Mouse (Mus musculus): Measurements from ENCODE around the gene Npb. TPM values are rescaled to one million over a fixed set of nuclear protein-coding genes. Genes with fewer than 3 reads are reported as not detected.

Npb gene
- polyA plus RNA-seq, 1 experiment from 2014 or later, result 13.0 TPM

DNA sequence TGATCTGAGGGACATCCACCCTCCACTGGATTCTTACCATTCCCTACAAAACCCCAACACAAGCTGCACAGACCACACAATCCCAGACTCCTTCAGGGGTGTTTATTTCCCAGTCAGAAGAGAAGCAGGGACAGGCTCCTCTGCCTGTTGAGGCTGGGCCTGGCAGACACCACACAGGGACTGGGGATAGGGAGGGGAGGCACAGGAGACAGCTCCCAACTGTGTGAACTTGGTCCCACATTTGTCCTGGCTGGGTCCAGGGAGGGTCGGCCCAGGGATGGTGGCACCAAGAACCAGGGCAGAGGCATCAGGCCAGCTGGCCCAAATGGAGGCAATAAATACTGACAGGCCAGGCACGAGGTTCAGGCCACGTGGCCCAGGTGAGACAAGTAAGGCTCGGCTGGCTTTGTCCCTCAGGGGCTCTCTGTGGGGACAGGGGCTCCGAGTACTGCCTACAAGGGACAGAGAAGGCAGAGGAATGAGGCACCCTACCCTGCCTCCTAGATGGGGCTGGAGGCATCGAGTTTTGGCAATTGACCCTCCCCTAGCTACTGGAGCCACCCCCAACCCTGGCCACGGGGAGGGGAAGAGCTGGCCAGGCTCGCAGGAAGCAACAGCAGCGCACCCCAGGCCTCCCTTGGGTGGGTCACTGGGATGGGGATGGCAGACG is 30.1 kb upstream of the Npb start:
- Histone ChIP-seq H3K27me3 (ENCODE audit: control insufficient read depth, insufficient read depth, low read length) (no peaks in the 10 kb centered on the region), H3K9ac (replicated peaks; ENCODE audit: low read depth, low read length) (no peak overlapping the region), H3K4me2 (replicated peaks; ENCODE audit: low read depth, low read length) (no peak overlapping the region), H3K4me3 (ENCODE audit: low read depth, low read length) (no peak overlapping the region), H3K9me3 (ENCODE audit: control insufficient read depth, low read depth, low read length) (no peaks in the 10 kb centered on the region), H3K27ac (ENCODE audit: low read length) (no peak overlapping the region), H3K36me3 (ENCODE audit: control insufficient read depth, insufficient read depth, low read length) (peaks cover 29% of the 10 kb centered on the region), H3K4me1 (ENCODE audit: control insufficient read depth, insufficient read depth, low read length) (peaks cover 22% of the 10 kb centered on the region)
- WGBS, result 77% methylated on average over 10 of the region's 10 CpGs
- ATAC-seq (ENCODE audit: insufficient number of reproducible peaks, insufficient read depth, low FRiP score, low read depth), result no peak

DNA sequence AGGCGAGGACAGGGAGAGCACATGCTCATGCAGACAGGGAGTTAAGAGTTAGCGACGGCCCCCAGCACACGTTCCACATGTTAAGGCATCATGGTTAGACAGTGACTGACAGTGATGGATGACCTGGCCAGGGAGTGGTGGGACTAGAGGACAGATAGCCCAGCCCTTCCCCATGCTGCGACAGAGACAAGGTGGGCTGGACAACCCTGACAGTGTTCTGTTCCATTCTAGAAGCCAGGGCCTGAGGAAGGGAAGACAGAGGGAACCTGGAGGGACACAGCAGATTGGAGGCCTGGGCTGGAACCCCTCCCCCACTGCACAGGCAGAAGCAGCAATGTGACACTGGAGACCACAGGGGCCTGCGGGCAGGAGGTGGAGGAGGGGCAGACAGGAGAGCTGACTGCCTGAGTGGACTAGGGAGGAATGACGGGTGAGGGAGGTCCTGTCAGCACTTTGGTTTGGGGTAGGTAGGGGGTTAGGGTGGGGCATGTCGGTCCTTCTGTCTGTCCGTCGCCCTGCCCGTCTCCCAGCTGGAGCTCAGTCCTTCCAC is 29.5 kb upstream of the Npb start:
- no peak for ATAC-seq (ENCODE audit: insufficient number of reproducible peaks, insufficient read depth, low FRiP score, low read depth)
- 74% methylated on average over 11 of the region's 11 CpGs for WGBS
- no peak overlapping the region for H3K4me2 ChIP-seq (replicated peaks; ENCODE audit: low read depth, low read length)
- H3K9me3 ChIP-seq (ENCODE audit: control insufficient read depth, low read depth, low read length), result 0 out of 2 replicates have a peak, but pooled peaks cover under 1% of the 10 kb centered on the region
- H3K4me1 ChIP-seq (ENCODE audit: control insufficient read depth, insufficient read depth, low read length), result peaks cover 22% of the 10 kb centered on the region
- no peak overlapping the region for H3K4me3 ChIP-seq (ENCODE audit: low read depth, low read length)
- H3K27me3 ChIP-seq (ENCODE audit: control insufficient read depth, insufficient read depth, low read length), result no peaks in the 10 kb centered on the region
- H3K27ac ChIP-seq (ENCODE audit: low read length), result no peak overlapping the region
- H3K9ac ChIP-seq (replicated peaks; ENCODE audit: low read depth, low read length), result no peak overlapping the region
- peaks cover 29% of the 10 kb centered on the region for H3K36me3 ChIP-seq (ENCODE audit: control insufficient read depth, insufficient read depth, low read length)

DNA sequence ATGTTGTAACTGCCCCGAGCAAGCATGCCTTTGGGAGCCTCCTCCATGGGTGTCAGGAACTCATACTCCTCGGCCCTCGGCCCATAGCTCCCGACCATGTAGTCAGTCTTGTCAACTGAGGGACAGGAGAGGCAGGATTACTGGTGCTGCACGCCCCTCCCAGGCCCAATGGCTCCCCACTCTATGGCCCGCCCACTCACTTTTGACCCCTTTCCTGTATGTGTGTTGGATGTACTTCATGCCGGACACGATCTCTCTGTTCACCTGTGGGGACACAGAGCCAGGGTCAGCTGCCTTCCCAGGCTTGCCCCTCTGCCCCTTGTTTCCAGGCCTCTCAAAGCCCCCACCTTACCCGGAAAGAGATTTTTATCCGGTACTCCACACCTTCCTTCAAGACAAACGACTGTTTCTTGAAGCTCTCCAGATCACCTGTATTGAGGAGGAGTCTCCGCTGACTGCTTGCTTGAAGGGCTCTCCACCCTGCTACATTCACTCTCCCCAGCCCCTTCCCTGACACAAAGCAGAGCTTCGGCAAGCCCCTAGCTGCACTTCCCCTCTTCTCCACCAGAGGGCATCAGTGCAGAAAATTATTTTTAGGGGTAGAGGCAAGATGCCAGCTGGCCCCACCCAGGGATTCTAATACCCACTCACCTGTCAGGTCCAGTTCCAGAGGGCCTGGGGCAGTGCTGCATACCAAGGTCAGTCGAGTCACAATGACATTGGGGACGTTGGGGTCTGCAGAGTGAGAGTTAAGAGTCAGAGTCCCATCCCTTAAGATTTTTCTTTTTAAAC is 28.8 kb upstream of the Npb start:
- Histone ChIP-seq H3K27ac (ENCODE audit: low read length) (peak overlapping the region; percentile 94; the same call in 1 of the 2 replicates), H3K4me2 (replicated peaks; ENCODE audit: low read depth, low read length) (peak overlapping the region; percentile 95), H3K27me3 (ENCODE audit: control insufficient read depth, insufficient read depth, low read length) (no peaks in the 10 kb centered on the region), H3K9me3 (ENCODE audit: control insufficient read depth, low read depth, low read length) (0 out of 2 replicates have a peak, but pooled peaks cover 3% of the 10 kb centered on the region), H3K36me3 (ENCODE audit: control insufficient read depth, insufficient read depth, low read length) (peaks cover 29% of the 10 kb centered on the region), H3K4me3 (ENCODE audit: low read depth, low read length) (peak overlapping the region; percentile 91), H3K4me1 (ENCODE audit: control insufficient read depth, insufficient read depth, low read length) (peaks cover 18% of the 10 kb centered on the region), H3K9ac (replicated peaks; ENCODE audit: low read depth, low read length) (peak overlapping the region; percentile 2; the same call in 1 of the 2 replicates)
- WGBS, result 51% methylated on average over 15 of the region's 15 CpGs
- ATAC-seq (ENCODE audit: insufficient number of reproducible peaks, insufficient read depth, low FRiP score, low read depth), result no peak

DNA sequence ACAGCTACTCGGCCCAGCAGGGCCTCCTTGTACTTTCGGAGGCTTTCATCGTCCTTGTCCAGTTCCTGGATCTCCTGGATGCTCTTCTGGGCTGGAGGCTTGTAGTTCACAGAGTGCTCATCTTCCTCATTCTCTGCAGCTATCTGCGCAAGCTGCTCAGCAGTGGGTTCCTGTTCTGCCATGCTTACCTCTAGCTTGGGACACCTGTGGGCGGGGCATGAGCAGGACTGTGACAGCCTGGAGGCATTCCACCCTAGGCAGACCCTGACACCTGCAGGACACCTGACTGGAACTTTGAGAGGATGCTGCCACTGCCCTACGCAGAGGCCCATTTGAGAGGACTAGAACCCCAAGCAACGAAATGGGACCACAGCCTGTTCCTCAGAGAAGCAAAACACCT is 28.1 kb upstream of the Npb start:
- WGBS, result 48% methylated on average over 7 of the region's 7 CpGs
- no peak for ATAC-seq (ENCODE audit: insufficient number of reproducible peaks, insufficient read depth, low FRiP score, low read depth)
- H3K9ac ChIP-seq (replicated peaks; ENCODE audit: low read depth, low read length), result peak overlapping the region; percentile 96

DNA sequence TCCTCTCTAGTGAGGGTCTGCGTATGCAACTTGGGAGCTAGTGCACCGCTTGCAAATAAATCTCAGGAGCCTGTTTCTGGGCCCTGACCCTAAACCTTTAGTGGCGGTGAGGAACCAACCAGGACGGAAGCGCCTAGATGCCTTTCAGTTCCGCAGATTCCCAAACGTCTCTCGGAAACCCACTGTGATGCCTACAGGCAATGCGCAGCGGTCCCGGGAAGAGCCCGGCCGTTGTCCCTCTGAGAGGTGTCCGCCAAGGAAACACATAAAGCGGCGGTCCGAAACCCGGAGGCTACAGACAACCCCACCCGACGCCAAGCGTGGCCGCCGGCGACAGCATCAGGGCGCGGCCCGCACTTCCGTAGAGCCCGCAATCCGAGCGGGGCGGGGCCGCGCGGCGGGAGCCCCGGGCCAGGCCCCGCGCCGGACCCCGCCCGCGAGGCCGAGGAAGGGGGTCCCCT is 27.4 kb upstream of the Npb start:
- 0% methylated on average over 41 of the region's 44 CpGs for WGBS
- Histone ChIP-seq H3K9ac (replicated peaks; ENCODE audit: low read depth, low read length) (peak overlapping the region; percentile 96), H3K4me2 (replicated peaks; ENCODE audit: low read depth, low read length) (peak overlapping the region; percentile 95), H3K36me3 (ENCODE audit: control insufficient read depth, insufficient read depth, low read length) (peaks cover 40% of the 10 kb centered on the region), H3K4me1 (ENCODE audit: control insufficient read depth, insufficient read depth, low read length) (peaks cover 18% of the 10 kb centered on the region), H3K9me3 (ENCODE audit: control insufficient read depth, low read depth, low read length) (0 out of 2 replicates have a peak, but pooled peaks cover 3% of the 10 kb centered on the region), H3K27ac (ENCODE audit: low read length) (peak overlapping the region; percentile 94), H3K4me3 (ENCODE audit: low read depth, low read length) (peak overlapping the region; percentile 91), H3K27me3 (ENCODE audit: control insufficient read depth, insufficient read depth, low read length) (no peaks in the 10 kb centered on the region)
- peak; percentile 50; the same call in 1 of the 2 replicates for ATAC-seq (ENCODE audit: insufficient number of reproducible peaks, insufficient read depth, low FRiP score, low read depth)

More for the DNA sequence above, 28.1 kb upstream of the Npb start:
- Histone ChIP-seq H3K36me3 (ENCODE audit: control insufficient read depth, insufficient read depth, low read length) (peaks cover 33% of the 10 kb centered on the region), H3K9me3 (ENCODE audit: control insufficient read depth, low read depth, low read length) (0 out of 2 replicates have a peak, but pooled peaks cover 3% of the 10 kb centered on the region), H3K4me1 (ENCODE audit: control insufficient read depth, insufficient read depth, low read length) (peaks cover 18% of the 10 kb centered on the region), H3K4me2 (replicated peaks; ENCODE audit: low read depth, low read length) (peak overlapping the region; percentile 95), H3K27ac (ENCODE audit: low read length) (peak overlapping the region; percentile 94; the same call in 1 of the 2 replicates), H3K27me3 (ENCODE audit: control insufficient read depth, insufficient read depth, low read length) (no peaks in the 10 kb centered on the region), H3K4me3 (ENCODE audit: low read depth, low read length) (peak overlapping the region; percentile 91)

DNA sequence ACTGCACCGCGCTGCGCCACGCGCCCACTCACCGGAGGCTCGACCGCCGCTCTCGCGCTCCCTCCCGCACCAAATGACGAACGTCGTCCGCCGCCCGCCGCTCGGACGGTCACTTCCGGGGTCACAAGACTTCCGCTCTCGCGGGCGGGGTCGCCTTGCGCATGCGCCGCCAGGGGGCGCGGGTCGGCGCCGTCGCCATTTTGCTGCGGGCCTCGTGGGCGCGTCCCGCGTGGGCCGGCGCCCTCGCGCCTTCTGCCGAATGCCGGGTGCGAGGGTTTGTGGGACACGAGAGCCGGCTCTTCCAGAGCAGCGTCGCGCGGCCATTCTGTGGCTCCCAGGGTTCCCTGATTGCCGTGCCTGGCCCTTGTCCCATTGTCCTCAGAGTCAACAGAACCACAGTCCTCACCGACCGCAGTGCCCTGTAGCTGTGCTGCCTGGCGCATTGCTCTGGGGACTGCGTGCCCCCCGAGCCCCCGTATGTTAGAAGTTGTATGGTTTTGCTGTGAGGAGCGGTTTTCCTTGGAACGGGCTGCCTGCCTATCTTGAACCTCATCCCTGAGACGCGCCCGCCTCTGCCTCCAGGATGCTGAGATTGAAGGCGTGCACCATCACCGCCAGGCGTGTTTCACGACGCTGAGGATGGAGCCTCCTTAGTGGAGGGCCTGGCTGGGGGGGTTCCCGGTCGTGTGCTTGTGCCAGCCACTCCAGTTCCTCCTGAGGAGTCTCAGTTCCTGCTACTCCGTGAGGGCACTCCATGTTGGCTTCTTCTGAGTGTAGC is 26.6 kb upstream of the Npb start, which contains the start of gene Arhgdia:
TSS of gene Arhgdia (minus strand) at position 135 of the 778 bp plus-strand sequence.
- H3K27ac ChIP-seq (ENCODE audit: low read length), result peak within 1 kb of the TSS; percentile 94
- H3K4me1 ChIP-seq (ENCODE audit: control insufficient read depth, insufficient read depth, low read length), result peaks cover 18% of the 10 kb centered on the region
- peak within 1 kb of the TSS; percentile 91 for H3K4me3 ChIP-seq (ENCODE audit: low read depth, low read length)
- H3K9me3 ChIP-seq (ENCODE audit: control insufficient read depth, low read depth, low read length), result 0 out of 2 replicates have a peak, but pooled peaks cover 3% of the 10 kb centered on the region
- peak within 1 kb of the TSS; percentile 95 for H3K4me2 ChIP-seq (replicated peaks; ENCODE audit: low read depth, low read length)
- WGBS, result 6% methylated on average over 70 of the region's 75 CpGs
- H3K27me3 ChIP-seq (ENCODE audit: control insufficient read depth, insufficient read depth, low read length), result no peaks in the 10 kb centered on the region
- H3K36me3 ChIP-seq (ENCODE audit: control insufficient read depth, insufficient read depth, low read length), result peaks cover 47% of the 10 kb centered on the region
- peak; percentile 56; the same call in 1 of the 2 replicates for ATAC-seq (ENCODE audit: insufficient number of reproducible peaks, insufficient read depth, low FRiP score, low read depth)
- H3K9ac ChIP-seq (replicated peaks; ENCODE audit: low read depth, low read length), result peak within 1 kb of the TSS; percentile 96

DNA sequence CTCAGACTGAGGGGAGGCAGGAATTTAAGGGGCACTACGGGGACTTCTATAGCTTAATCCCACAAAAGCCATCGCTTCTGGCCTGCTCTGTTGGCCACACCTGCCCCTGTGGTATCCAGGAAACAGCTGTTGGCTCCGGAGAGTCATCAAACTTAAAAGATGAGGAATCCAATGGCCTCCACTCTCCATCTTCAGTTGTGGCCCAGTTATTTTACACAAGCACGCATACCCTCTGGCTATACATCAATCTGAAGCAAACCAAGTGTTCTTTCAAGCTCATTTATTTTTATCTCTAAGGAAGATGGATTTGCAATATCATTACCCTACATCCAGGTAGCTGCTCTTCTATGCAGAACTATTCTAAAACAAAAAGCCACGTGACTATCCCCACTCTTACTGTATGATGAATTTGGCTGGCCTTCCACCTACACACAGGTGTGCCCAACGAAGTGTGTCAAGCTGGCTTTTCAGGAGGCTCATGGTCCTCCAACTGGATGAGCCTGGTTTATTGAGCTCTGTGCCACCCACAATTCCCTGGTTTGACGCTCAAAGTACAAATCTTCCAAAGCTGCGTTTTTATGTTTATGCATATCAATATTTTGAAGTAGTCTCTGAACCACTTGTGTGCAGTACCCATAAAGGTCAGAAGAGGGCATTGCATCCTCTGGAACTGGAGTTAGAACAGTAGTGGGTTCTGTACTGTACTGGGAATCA is 25.9 kb upstream of the Npb start:
- H3K9me3 ChIP-seq (ENCODE audit: control insufficient read depth, low read depth, low read length), result 0 out of 2 replicates have a peak, but pooled peaks cover 3% of the 10 kb centered on the region
- H3K27me3 ChIP-seq (ENCODE audit: control insufficient read depth, insufficient read depth, low read length), result no peaks in the 10 kb centered on the region
- WGBS, result 62% methylated on average over 8 of the region's 8 CpGs
- ATAC-seq (ENCODE audit: insufficient number of reproducible peaks, insufficient read depth, low FRiP score, low read depth), result no peak
- H3K4me3 ChIP-seq (ENCODE audit: low read depth, low read length), result peak overlapping the region; percentile 91
- H3K9ac ChIP-seq (replicated peaks; ENCODE audit: low read depth, low read length), result peak overlapping the region; percentile 96
- H3K4me1 ChIP-seq (ENCODE audit: control insufficient read depth, insufficient read depth, low read length), result peaks cover 18% of the 10 kb centered on the region
- peaks cover 54% of the 10 kb centered on the region for H3K36me3 ChIP-seq (ENCODE audit: control insufficient read depth, insufficient read depth, low read length)
- peak overlapping the region; percentile 95 for H3K4me2 ChIP-seq (replicated peaks; ENCODE audit: low read depth, low read length)
- H3K27ac ChIP-seq (ENCODE audit: low read length), result peak overlapping the region; percentile 94
